ENCODE assay signal across 28 mouse cellular contexts in the genomic region with DNA sequence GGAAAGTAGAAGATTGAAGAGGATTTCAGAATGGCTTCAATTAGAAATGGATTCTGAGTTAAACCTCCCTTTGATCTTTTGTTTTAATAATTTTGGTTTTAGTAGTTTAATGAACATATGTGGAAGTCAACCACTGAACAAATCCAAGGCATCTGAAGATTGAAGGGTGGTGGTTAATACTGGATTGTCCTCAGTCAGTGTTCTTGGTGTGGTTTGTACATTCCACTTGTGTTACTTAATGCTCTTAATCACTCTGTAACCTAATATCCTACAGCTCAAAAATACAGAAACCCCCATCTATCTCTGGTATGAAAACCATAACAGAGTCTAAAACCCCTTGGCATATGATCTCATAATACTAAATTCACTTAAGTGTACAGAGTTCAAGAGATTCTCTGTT.
A peak's percentile ranks its signal among the peaks of the same experiment; 100 is the strongest.
DNase-seq lines count a peak whose midpoint lies in the region; ATAC-seq and TF ChIP-seq lines count a peak whose summit lies in the region.
"Had no signal": no experiment of that assay in that cellular context is flagged by ENCODE, and none has a peak within 500 bp of the region (broad histone marks: within the 10 kb centered on the region; RNA-seq: fewer than 3 reads in every experiment).

No protein-coding gene starts in this region.

- H3K27me3 ChIP-seq in hindbrain, embryonic 14.5 days (ENCODE audit: control insufficient read depth, insufficient read depth, low read length) = no peaks in the 10 kb centered on the region
- H3K27me3 ChIP-seq: embryonic facial prominence, embryonic 12.5 days; forebrain, embryonic 13.5 days; heart, embryonic 13.5 days; hindbrain, embryonic 15.5 days had no signal

- no peak for TF ChIP-seq CTCF in embryonic fibroblast, embryonic 13.5 days (IDR thresholded peaks at IDR 0.05; ENCODE audit: borderline replicate concordance, insufficient read depth, low read length)

- DNase-seq in 3T3-L1 (ENCODE audit: low read depth, low spot score) = peak; percentile 87
- peak; percentile 73 for DNase-seq in Muller cell, postnatal 12 days (ENCODE audit: inconsistent ontology term)
- no peak for DNase-seq in left cerebral cortex, postnatal 36 days (ENCODE audit: low spot score in 2 of 2)
- DNase-seq in frontal cortex, postnatal 25 days (ENCODE audit: low spot score in 2 of 2) = no peak
- no peak for DNase-seq in hindbrain, embryonic 14.5 days (ENCODE audit: low spot score)
- DNase-seq: adrenal gland, adult 2 months; adrenal gland, postnatal 14 days; B cell, adult 2 months; cerebellum, adult 11-12 months; cerebellum, adult 8-10 months; cerebellum, postnatal 10 days; cerebellum, postnatal 36 days; forebrain, postnatal 0 days; gastrocnemius, postnatal 10 days; gastrocnemius, postnatal 36 days; heart, adult 2 months; heart, postnatal 14 days; heart, postnatal 4 days; kidney, adult 2 months had no signal

- H3K36me3 ChIP-seq in hindbrain, embryonic 14.5 days (replicated peaks; ENCODE audit: control insufficient read depth, insufficient read depth) = no peaks in the 10 kb centered on the region
- H3K36me3 ChIP-seq: embryonic facial prominence, embryonic 12.5 days; heart, embryonic 10.5 days; hindbrain, embryonic 15.5 days had no signal

- no peak for TF ChIP-seq POLR2A in embryonic fibroblast, embryonic 13.5 days (IDR thresholded peaks at IDR 0.05; ENCODE audit: low read depth, low read length)

- no peak overlapping the region for H3K4me3 ChIP-seq in embryonic fibroblast, embryonic 13.5 days (ENCODE audit: insufficient read depth, low read length)
- H3K4me3 ChIP-seq in hindbrain, embryonic 14.5 days (replicated peaks; ENCODE audit: low read length) = no peak overlapping the region
- H3K4me3 ChIP-seq: embryonic facial prominence, embryonic 12.5 days; forebrain, embryonic 10.5 days; forebrain, embryonic 13.5 days; heart, adult 2 months; heart, embryonic 10.5 days; heart, embryonic 13.5 days; hindbrain, embryonic 15.5 days had no signal

- H3K4me1 ChIP-seq in embryonic fibroblast, embryonic 13.5 days (ENCODE audit: control insufficient read depth, insufficient read depth, low read length) = peaks cover 21% of the 10 kb centered on the region
- H3K4me1 ChIP-seq in hindbrain, embryonic 14.5 days (replicated peaks; ENCODE audit: control insufficient read depth, insufficient read depth, low read length) = no peaks in the 10 kb centered on the region
- H3K4me1 ChIP-seq: hindbrain, embryonic 15.5 days had no signal

- H3K4me2 ChIP-seq in hindbrain, embryonic 14.5 days (replicated peaks) = no peak overlapping the region
- H3K4me2 ChIP-seq: embryonic facial prominence, embryonic 12.5 days; forebrain, embryonic 13.5 days; heart, embryonic 13.5 days; hindbrain, embryonic 15.5 days had no signal

- peak overlapping the region; percentile 98 for H3K27ac ChIP-seq in embryonic fibroblast, embryonic 13.5 days (ENCODE audit: insufficient read depth, low read length)
- no peak overlapping the region for H3K27ac ChIP-seq in hindbrain, embryonic 14.5 days
- H3K27ac ChIP-seq: embryonic facial prominence, embryonic 12.5 days; forebrain, embryonic 10.5 days; forebrain, embryonic 13.5 days; heart, adult 2 months; heart, embryonic 10.5 days; heart, embryonic 13.5 days; hindbrain, embryonic 15.5 days had no signal

- H3K9me3 ChIP-seq in hindbrain, embryonic 14.5 days (ENCODE audit: control insufficient read depth, low read length) = 0 out of 2 replicates have a peak, but pooled peaks cover 3% of the 10 kb centered on the region
- H3K9me3 ChIP-seq: embryonic facial prominence, embryonic 12.5 days; forebrain, embryonic 10.5 days; forebrain, embryonic 13.5 days; heart, embryonic 10.5 days; heart, embryonic 13.5 days; hindbrain, embryonic 15.5 days had no signal

- H3K9ac ChIP-seq in hindbrain, embryonic 14.5 days = no peak overlapping the region
- H3K9ac ChIP-seq: embryonic facial prominence, embryonic 12.5 days; forebrain, embryonic 13.5 days; forebrain, postnatal 0 days; heart, embryonic 13.5 days; hindbrain, embryonic 15.5 days had no signal

- ATAC-seq in hindbrain, embryonic 14.5 days (ENCODE audit: low FRiP score) = no peak
- ATAC-seq: CD4-positive, CD25-positive, alpha-beta regulatory T cell, adult 4 months; forebrain, embryonic 13.5 days; forebrain, postnatal 0 days; intestine, postnatal 0 days had no signal

- intact Hi-C loops in left cerebral cortex, postnatal 36 days (cut with DNase I) = no loop called here

Comparison
In these comparisons a context has a peak if more than half of its experiments do, and no peak if none do; other contexts are left out.
1. DNase-seq: peak in 3T3-L1 (single experiment) and Muller cell, postnatal 12 days (single experiment); none in left cerebral cortex, postnatal 36 days (0 of 2), frontal cortex, postnatal 25 days (0 of 2) and hindbrain, embryonic 14.5 days (single experiment).